Mouse (Mus musculus): ENCODE results near the gene Mrm1. TPM values are rescaled to one million over a fixed set of nuclear protein-coding genes. Genes with fewer than 3 reads are reported as not detected.
A peak's percentile ranks its signal among the peaks of the same experiment; 100 is the strongest.

Gene Mrm1
- polyA plus RNA-seq, 1 experiment, result 6.5 TPM

DNA sequence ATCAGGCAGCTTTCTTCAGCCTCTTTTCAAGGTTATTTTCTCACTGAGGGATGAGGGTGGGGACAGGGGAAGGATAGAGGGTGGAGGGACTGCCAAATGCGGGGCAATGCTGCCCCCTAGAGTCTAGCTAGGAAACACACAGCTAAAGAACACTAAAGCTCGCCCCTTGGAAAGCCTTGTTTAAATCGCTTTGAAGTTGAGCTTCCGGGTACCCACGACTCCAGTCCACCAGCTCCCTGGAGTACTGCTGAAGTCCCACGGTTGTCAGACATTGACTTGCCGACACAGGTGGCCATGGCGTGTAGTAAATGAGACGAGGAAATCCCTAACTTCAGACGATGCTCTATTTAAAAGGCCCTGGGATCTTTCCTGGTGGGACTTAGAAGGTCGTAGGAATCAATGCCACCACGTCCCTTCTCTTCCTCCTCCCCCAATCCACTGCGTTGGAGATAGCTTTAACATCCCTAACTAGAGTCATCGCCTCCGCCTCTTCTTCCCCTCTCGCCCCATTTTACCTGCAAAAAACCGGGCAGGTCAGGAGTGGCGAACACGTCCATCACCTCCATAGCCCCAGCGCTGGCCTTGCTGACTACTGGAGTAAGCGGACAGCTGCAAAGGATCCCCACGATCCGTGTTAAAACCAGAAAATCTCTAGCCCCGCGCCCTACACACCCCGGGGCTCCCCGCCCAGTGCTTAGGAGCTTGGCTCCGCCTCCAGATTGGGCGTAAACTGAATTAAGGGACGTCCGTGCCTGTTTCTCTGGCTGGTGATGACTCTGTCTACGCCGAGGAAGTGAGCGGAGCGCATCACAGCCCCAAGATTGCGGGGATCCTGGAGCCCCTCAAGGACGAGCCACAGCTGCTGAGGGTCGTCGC lies 992 bp downstream of the Mrm1 start:
- H3K4me3 ChIP-seq (ENCODE audit: insufficient read depth, low read length), result peak overlapping the region; percentile 82
- peak; percentile 75 for TF ChIP-seq CTCF (IDR thresholded peaks at IDR 0.05; ENCODE audit: low read depth, low read length)
- no peak for TF ChIP-seq POLR2A (IDR thresholded peaks at IDR 0.05; ENCODE audit: borderline replicate concordance, low read depth, low read length)
- H3K27ac ChIP-seq (ENCODE audit: insufficient read depth, low read depth, low read length), result peak overlapping the region; percentile 66
- peaks cover 14% of the 10 kb centered on the region for H3K4me1 ChIP-seq (ENCODE audit: control insufficient read depth, insufficient read depth, low read length)

DNA sequence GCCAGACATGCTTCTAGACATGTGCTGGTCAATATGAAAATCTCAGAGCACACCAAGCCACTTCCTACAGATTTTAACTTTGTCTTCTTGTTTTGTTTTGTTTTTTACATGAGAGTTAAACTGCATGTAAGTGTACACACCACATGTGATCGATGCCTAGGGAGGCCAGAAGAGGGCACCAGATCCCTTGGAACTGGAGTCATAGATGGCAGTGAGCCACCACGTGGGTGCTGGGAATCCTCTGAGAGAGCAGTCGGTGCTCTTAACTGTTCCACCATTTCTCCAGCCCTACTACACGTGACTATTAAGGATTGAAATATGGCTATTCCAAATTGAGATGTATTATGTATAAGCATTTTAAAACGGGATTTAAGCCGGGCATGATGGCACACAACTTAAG lies 2.0 kb downstream of the Mrm1 start:
- no peak overlapping the region for H3K4me3 ChIP-seq (ENCODE audit: insufficient read depth, low read length)
- H3K27ac ChIP-seq (ENCODE audit: insufficient read depth, low read depth, low read length), result no peak overlapping the region
- H3K4me1 ChIP-seq (ENCODE audit: control insufficient read depth, insufficient read depth, low read length), result peaks cover 20% of the 10 kb centered on the region
- TF ChIP-seq POLR2A (IDR thresholded peaks at IDR 0.05; ENCODE audit: borderline replicate concordance, low read depth, low read length), result no peak
- no peak for TF ChIP-seq CTCF (IDR thresholded peaks at IDR 0.05; ENCODE audit: low read depth, low read length)

DNA sequence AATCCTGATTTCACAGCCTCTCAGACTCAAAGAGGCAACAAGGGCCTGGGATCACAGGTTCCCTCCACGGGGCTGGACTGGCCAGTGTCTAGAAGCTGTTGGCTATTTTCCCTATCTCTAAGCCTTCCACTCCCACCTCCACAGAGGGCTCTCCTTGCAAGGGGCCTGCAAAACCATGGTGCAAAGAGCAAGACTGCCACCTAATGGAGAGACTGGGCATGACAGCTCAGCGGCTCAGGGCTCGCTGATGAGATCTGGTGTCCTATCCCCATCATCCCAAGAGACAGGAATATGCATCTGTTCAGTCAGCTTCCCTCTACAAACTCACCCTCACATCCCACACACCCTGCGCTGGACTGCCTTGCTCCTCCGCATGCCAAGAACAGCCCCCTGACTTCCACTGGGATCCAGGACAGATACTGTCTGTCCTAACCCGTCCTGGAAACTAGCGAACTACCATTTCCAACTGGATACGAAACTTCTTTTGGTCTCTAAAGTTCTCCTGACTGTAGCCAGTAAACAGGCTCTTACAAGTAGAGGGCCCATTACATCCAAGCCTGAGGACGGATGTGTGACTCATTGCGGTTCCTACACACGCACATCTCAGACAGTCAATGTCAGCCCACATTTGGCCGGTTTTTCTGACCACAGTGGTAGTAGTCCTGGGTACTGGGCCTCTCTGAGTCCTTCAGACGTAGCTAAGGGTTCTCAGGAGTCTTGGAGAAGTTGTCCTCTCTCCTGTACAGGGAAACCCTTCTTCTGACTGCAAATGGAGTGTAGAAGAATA lies 5.4 kb downstream of the Mrm1 start:
- peaks cover 18% of the 10 kb centered on the region for H3K4me1 ChIP-seq (ENCODE audit: control insufficient read depth, insufficient read depth, low read length)
- peak; percentile 91 for TF ChIP-seq CTCF (IDR thresholded peaks at IDR 0.05; ENCODE audit: low read depth, low read length)
- TF ChIP-seq POLR2A (IDR thresholded peaks at IDR 0.05; ENCODE audit: borderline replicate concordance, low read depth, low read length), result no peak
- H3K27ac ChIP-seq (ENCODE audit: insufficient read depth, low read depth, low read length), result peak overlapping the region; percentile 48
- H3K4me3 ChIP-seq (ENCODE audit: insufficient read depth, low read length), result no peak overlapping the region

DNA sequence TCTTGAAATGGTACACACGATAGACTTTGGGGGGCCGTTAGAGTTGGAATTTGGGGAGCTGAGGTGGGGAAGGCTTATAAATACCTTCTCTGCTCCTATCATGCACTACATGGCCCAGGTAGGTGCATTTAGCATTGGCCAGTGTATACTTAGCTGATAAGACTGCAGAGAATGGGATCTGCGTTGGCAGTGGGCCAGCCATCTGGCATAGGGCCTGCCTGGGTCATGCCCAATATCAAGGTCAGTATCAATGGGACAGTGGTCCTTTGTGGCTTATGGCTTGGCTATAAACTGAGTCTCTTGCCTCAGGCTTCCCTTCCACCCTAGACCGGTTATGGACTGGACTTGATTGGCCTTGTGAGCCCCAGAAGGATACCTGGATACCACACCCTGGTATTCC lies 14.9 kb downstream of the Mrm1 start:
- no peak overlapping the region for H3K4me3 ChIP-seq (ENCODE audit: insufficient read depth, low read length)
- TF ChIP-seq CTCF (IDR thresholded peaks at IDR 0.05; ENCODE audit: low read depth, low read length) (no peak), POLR2A (IDR thresholded peaks at IDR 0.05; ENCODE audit: borderline replicate concordance, low read depth, low read length) (no peak)
- no peak overlapping the region for H3K27ac ChIP-seq (ENCODE audit: insufficient read depth, low read depth, low read length)
- H3K4me1 ChIP-seq (ENCODE audit: control insufficient read depth, insufficient read depth, low read length), result no peaks in the 10 kb centered on the region

DNA sequence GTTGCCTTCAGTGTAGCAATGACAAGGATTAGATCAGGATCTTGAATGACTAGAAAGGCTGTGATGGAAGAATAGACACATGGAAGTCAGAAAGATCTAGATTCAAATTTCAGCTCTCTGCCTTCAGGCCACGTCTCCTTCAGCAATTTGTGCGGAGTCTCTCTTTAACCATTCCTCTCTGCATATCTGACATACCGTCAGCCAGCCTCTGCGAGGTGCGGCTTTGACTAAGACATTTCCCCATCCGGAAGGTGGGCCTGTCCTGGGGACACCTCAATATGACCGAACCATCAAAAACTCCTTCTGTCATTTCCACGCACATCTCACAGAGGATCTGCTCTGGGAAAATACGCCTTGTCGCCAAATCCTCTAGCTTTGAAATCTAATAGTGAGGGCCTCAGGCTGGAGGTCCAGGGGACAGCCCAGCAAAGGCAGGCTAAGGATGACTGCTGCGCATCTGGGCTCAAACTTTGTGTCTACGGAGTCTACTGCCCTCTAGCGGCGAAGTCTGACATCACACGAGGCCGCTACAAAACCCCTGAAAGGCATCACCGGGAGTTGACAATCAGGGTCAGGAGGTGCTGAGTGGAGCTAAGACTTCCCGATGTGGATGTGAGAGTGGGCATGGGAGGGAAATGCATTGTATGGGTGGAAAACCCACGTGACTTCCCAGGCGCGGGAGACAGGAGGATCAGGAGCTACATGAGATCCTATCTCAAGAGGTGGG lies 21.5 kb downstream of the Mrm1 start:
- peak; percentile 79 for TF ChIP-seq CTCF (IDR thresholded peaks at IDR 0.05; ENCODE audit: low read depth, low read length)
- no peak for TF ChIP-seq POLR2A (IDR thresholded peaks at IDR 0.05; ENCODE audit: borderline replicate concordance, low read depth, low read length)
- H3K4me1 ChIP-seq (ENCODE audit: control insufficient read depth, insufficient read depth, low read length), result no peaks in the 10 kb centered on the region
- H3K4me3 ChIP-seq (ENCODE audit: insufficient read depth, low read length), result no peak overlapping the region
- no peak overlapping the region for H3K27ac ChIP-seq (ENCODE audit: insufficient read depth, low read depth, low read length)

DNA sequence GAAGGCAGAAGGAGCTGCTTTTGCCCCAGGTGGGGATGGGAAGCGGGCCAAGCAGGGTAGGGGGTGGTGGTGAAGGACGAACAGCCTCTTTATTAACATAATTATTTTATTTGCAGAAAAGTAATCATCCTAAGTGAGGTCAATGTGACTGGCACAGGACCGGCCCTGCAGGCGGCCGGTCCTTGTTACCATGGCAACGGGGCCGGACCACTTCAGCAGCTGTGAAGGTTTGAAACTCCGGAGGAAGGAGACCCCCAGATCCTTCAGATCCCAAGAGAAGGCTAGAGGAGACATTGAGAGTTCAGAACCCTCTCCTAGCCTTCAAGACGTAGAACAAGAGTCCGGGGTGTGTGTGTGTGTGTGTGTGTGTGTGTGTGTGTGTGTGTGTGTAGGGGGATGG lies 22.3 kb downstream of the Mrm1 start:
- H3K4me1 ChIP-seq (ENCODE audit: control insufficient read depth, insufficient read depth, low read length), result no peaks in the 10 kb centered on the region
- no peak overlapping the region for H3K4me3 ChIP-seq (ENCODE audit: insufficient read depth, low read length)
- TF ChIP-seq POLR2A (IDR thresholded peaks at IDR 0.05; ENCODE audit: borderline replicate concordance, low read depth, low read length), result no peak
- TF ChIP-seq CTCF (IDR thresholded peaks at IDR 0.05; ENCODE audit: low read depth, low read length), result no peak
- H3K27ac ChIP-seq (ENCODE audit: insufficient read depth, low read depth, low read length), result no peak overlapping the region

DNA sequence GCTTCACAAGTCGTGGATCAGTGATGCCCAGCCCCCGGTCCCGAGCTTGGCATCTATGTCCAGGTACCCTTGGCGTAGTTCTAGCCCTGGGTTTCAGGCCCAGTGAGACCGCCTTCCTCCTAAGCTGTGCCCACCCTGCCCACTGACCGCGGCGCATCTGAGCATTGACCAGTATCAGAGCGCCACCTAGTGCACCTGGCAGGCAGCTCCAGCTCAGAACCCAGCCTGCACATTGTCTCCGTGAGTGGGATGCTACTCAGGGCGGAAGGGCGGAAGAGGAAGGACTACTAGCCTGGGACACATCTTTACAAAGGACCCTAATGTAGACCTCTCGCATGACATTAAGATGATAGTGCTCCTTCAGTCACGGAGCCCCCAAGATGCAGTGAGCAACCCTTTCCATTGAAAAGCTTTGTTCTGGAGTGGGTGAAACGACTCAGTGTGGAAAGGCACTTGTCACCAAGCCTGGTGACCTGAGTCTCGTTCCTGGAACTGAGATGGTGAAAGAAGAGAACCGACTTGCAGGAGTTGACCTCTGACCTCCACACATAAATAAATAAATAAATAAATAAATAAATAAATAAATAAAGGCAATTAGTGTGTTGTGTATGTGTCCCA lies 24.7 kb downstream of the Mrm1 start:
- no peak overlapping the region for H3K4me3 ChIP-seq (ENCODE audit: insufficient read depth, low read length)
- no peaks in the 10 kb centered on the region for H3K4me1 ChIP-seq (ENCODE audit: control insufficient read depth, insufficient read depth, low read length)
- peak; percentile 85 for TF ChIP-seq CTCF (IDR thresholded peaks at IDR 0.05; ENCODE audit: low read depth, low read length)
- TF ChIP-seq POLR2A (IDR thresholded peaks at IDR 0.05; ENCODE audit: borderline replicate concordance, low read depth, low read length), result no peak
- H3K27ac ChIP-seq (ENCODE audit: insufficient read depth, low read depth, low read length), result no peak overlapping the region

DNA sequence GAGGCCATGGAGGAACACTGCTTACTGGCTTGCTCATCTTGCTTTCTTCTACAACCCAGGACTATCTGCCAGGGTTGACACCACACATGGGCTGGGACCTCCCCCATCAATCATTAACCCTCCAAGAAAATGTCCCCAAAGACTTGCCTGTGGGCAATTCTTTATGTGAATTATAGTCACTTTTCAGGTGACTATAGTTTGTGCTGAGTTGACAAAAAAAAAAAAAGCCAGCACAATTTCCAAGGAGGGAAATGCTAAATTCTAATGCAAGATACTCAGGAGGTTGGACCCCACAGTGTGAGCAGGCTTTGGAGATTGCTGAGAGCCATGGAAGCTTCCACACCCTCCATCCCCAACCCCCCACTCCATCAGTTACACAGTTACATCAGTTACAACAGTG lies 25.8 kb downstream of the Mrm1 start:
- no peak overlapping the region for H3K4me3 ChIP-seq (ENCODE audit: insufficient read depth, low read length)
- H3K4me1 ChIP-seq (ENCODE audit: control insufficient read depth, insufficient read depth, low read length), result no peaks in the 10 kb centered on the region
- H3K27ac ChIP-seq (ENCODE audit: insufficient read depth, low read depth, low read length), result no peak overlapping the region
- TF ChIP-seq POLR2A (IDR thresholded peaks at IDR 0.05; ENCODE audit: borderline replicate concordance, low read depth, low read length) (no peak), CTCF (IDR thresholded peaks at IDR 0.05; ENCODE audit: low read depth, low read length) (no peak)

DNA sequence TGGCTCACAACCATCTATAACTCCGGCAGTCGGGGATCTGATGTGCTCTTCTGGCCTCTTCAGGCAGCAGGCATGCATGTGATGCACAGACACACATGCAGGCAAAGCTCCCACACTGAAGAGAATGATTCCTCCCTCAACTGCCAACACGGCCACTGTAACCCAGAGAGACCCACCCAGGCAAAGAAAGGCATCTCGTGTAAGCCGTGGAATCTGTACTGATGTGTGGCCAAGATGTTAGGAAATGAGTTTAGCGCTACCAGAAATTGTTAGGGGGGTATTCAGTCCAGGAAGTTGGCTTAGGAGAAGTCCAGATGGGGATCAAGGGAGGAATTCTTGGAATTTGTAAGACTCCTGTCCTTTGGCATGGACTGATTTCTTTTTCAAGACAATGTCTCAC lies 28.9 kb downstream of the Mrm1 start:
- Histone ChIP-seq H3K4me1 (ENCODE audit: control insufficient read depth, insufficient read depth, low read length) (no peaks in the 10 kb centered on the region), H3K27ac (ENCODE audit: insufficient read depth, low read depth, low read length) (no peak overlapping the region), H3K4me3 (ENCODE audit: insufficient read depth, low read length) (no peak overlapping the region)
- no peak for TF ChIP-seq POLR2A (IDR thresholded peaks at IDR 0.05; ENCODE audit: borderline replicate concordance, low read depth, low read length)
- no peak for TF ChIP-seq CTCF (IDR thresholded peaks at IDR 0.05; ENCODE audit: low read depth, low read length)
